Mouse (Mus musculus) lung, postnatal 10 days (tissue): ENCODE measurements around the gene Nebl.
A peak's percentile ranks its signal among the peaks of the same experiment; 100 is the strongest.
"Not testable (repeated sequence)": the region's sequence is repeated elsewhere in the genome, so short reads cannot be mapped to it uniquely, and the experiment has no call there.

Experiments
- DNase-seq: peaks from one replicate; pipeline ENCODE4 v3.0.0; 2021

Gene Nebl

DNA sequence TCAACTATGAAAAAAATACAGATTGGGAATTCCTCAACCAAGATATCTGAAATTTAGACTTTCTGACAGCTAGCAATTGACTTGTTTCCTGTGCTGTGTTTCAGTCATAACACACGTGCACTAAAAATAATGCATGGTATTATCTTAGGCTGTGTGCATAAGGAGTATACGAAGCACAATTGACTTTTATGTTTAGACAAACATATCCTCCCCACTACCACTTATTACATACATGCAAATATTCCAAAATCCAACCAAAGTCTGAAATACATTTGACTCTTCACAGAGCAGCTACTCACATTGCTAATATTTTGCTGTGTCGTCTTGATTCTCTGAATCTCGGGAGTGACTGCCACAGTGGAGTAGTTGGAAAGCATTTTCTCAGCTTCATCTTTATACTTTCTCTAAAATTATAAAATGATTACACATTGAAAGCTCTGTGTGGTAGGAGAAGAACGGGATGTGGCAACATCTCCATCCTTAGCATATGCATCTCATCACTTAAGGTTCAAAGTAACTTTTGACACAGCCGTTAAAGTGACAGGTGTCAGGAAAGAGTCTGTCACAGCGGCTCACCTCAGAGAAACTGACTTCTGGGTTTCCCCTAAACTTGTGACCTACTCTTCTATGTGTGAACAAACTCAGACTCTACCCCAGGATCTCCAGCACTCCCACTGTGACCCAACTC, 340.6 kb downstream of the Nebl start:
- DNase-seq: no peak

DNA sequence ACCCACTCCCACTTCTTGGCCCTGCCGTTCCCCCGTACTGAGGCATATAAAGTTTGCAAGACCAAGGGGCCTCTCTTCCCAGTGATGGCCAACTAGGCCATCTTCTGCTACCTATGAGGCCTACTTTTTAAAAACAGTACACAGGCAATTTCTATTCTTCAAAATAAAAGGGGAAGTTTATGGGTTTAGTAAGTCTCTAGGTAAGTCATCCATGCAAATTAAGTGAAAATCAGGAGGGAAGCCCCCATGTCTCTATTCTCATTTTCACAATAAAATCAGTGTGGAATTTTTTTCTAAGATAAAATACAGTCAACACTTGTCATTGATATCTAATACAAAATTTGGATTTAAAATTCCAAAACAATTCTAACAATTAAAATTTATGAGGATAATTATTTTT, 341.4 kb downstream of the Nebl start:
- DNase-seq: no peak

DNA sequence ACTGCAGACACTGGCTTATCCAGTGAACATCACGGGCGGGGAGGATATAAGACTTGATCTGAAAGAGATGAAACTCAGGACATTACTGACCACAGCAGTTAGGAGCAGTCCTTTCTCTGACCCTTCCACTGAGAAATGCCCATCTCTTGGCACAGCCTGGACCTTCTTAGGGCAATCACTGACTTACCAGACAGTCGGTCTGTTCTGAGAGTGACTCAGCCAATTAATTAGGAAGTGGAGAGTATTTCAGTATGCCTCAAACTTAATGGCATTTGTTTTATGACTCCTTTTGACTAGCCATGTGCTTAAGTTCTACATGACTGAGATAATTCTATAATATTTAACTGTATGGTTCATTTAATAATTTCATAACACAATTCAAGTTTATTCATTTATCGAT, 341.9 kb downstream of the Nebl start:
- no peak for DNase-seq

DNA sequence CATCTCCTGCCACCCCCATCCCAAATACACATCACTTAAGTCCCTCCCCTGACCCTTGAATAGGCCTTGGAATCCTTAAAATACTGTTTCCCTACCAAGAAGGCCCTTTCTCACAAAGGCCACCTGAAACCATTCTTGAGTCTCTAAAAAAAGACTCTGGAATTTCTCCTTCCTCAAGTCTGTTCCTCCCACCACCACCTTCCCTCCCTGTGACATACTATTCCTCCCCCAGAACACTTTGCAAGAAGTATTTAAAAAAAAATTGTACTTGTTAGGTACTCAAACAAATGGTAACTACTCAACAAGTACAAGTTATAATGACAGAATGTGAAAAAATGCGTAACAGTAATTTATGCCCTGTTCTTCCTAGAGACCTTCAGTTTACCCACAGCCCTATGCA, 349.0 kb downstream of the Nebl start:
- DNase-seq: no peak

DNA sequence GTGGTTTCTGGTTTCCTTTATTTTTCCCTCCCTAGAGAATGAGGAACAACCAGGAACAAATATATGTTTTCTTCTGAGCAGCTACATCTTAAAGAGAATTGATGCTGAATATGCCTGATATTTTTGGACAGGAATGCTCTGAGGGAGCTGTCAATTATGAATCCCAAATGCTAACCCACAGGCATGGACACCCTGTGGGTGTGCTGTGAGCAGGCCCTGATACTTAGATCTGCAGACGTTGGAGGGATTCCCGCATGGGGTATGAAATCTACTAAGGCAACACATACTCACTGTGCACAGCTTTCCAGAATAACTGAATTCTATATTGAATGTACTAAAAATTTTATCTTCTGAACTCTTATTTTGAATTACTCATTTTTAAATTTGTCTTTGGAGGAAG, 355.3 kb downstream of the Nebl start:
- no peak for DNase-seq

DNA sequence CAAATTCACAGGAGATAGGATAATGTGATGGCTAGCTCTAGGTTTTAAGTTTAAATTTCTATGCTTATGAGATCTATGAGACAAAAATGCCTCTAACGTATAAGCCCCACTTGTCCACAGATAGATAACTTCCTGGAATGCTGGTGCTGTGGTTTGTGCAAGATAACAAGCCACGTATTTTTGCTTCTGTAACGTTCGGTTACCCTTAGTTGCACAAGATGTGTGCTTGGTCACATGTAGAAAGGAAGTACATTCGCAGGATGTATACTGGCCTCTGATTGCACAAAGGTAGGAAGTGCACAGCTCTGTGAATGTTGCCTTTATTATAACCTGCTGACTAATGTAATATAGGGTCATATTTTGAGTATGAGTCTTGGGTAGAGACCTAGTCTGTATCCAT, 365.6 kb downstream of the Nebl start:
- DNase-seq: no peak

DNA sequence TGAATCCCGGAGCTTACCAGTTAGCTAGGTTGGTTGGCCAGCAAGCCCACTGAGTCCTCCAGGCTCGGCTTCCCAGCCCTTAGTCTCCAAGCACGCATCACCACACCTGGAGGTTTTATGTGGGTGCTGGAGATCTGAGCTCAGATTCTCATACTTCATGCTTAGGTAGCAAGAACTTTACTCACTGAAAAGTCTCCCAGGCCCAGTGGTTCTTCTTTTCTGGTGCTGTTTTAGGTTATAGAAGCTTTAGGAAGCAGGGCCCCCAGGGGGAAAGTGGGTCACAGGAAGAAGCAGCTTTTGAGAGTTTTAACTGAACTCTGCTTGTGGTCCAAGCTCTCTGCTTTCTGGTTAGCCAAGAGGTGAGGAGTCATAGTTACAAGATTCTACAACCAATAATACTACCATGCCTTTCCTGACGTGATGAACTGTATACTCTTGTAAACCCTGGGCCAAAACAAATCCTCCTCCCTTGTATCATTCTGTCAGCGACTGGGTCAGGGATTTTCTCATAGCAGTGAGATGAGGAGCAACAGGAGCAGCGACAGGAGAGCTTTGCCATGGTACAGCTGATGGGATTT, 366.2 kb downstream of the Nebl start:
- no peak for DNase-seq

DNA sequence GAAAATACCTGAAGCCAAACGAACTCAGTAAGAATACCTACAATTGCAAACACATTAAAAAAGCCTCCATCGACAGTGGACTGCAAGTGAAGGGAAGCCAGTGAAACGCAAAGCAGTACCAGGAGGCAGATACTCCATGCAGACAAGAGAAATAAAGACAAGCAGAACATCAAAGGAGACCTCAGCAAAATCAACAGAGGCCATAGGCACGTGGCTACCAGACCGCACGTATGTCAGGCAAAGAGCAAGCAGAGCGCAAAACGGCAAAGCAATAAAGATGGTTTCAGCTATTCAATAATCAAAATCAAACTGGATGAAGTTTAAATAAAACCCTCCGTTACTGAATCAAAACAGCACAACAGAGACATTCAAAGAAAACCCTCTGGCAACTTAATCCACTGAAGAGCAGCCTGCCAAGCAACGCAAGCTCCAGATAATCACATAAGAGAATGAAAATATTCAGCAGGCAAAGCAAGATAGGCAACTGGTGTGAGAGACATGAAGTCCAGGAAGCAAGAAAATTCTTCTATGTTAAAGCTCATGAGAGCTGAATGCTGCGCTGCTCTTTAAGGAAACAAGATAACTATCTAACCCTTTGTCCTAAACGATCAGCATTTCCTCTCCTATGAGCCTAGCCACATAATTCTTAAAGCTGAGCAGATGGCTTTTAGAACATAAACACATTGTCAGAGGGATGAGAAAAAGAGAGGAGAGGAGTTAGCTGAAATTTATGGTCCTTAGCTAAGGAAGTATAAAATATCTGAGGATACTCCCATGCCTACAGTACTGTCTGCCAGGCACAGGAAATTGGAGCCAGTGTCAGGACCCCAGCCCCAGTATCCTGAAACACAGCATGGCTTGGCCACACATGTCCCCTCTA, 367.7 kb downstream of the Nebl start:
- DNase-seq: no peak

DNA sequence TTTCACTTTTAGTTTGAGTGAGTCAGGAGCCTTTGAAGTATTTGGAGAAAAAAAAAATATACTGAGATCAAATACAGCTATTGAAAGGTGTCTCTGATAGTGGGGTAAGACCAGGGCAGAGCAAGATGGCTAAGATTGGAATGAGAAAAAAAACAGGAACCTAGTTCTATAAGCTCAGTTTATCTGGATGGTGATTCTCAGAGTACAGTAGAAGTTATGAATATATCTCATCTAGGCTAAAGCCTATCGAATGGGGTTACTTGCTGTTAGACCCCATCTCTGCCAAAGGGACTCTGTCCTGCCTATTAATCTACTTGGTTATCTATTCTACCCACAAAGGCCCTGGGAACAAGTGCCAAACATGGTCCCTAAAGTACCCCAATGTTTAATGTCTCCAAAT, 369.1 kb downstream of the Nebl start:
- DNase-seq: no peak

DNA sequence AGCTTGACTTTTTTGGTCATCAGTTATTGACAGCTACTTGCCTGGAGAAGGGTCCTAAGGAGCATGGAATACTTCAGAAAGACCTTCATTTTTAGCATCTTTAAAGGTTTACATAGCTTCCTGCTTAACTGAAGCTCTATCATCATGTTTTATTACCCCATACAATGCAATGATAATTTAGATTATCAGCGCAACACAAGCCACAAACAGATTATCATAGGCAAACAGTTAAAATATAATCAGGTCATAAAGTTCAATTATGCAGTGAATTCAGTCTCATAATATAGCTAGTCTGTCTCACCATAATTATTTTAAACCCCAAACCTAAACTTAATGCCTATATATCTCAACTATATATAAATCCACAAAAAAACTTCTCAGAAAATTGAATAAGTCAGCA, 386.6 kb downstream of the Nebl start:
- no peak for DNase-seq

DNA sequence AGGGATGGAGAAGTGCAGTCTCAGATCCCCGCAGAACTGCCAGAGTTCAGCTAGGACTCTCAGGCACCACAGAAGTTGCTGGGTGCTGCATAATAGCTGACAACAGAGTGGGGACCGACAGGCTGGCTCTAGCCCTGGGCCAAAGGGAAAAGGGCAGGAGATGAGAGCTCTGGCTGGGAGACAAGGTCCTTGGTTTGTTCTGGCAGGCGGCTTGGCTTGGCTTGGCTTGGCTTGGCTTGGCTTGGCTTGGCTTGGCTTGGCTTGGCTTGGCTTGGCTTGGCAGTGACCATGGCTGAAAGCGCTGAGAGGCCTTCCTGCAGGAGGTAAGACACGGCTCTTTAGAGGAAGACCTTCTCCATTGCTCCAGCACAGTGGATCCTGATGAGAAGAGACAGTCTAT, 395.8 kb downstream of the Nebl start:
- no peak for DNase-seq

DNA sequence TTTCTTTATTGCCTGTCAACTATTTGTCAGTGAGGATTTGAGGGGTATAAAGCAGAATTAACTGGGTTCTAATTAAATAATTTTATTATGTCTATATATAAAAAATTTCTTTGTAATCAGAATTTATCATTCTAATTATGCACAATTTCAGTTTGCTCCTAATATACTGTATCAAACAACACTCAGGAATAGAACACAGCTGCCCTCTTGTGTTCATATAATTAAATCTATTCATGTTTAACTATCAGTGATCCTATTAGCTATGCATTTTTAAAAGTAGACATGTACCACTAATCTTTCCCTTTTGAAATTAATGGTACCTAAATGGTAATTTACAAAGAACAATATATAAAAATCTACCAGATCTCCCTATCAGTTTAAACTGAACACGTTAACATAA, 404.7 kb downstream of the Nebl start:
- no peak for DNase-seq

DNA sequence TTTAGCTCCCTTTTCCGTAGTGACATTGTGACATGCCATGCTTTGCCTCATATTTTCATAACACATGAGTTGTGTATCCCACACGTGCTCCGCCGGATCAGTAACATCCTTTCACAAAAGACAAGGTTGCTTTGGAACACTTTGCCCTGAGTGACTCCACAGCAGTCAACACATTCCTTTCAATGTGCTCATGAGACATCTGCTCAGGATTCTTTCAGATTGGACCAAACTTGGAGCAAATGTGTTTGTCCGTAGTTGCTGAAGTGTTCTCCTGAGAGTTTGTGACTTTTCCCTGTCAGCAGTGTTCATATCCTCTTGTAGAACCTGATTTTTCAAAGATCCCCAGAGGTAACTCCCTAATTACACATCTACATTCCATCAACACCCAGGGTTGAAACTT, 414.4 kb downstream of the Nebl start:
- peak; percentile 55 for DNase-seq

DNA sequence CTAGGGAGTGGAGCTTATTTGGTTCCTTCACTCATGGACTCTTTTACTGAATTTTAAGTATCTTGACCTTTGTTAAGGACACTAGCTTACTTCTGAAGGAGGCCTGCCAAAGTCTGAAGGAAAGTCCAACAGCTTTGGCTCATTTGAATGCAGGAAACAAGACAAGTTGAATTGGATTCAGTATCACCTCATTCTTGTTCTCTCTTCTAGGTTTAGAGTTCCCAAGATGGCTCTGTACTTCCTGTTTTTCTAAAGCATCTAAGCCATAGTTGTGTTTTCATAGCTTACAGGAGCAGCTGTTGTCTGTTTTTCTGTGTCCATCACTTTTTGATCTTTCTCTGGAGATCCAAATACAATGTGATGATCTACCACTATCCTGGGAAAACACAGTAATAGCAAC, 429.9 kb downstream of the Nebl start:
- peak; percentile 19 for DNase-seq

DNA sequence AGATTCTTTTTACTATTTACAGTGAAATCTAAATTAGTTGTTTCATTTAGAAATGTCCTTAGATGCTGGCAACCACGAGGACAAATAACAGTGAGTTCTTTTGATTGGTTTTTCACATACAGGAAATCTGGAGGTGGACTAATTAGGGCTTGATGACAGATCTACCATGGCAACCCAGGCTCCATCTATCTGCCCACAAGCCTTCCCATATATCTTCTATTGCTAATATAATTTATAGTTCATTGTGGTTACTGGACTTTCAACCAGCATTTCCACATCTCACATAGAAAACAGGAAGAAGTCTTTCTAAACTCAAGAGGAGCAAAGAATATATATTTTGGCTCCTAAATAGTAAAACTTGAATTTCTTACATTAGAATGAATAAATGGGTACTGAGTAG, 433.8 kb downstream of the Nebl start:
- no peak for DNase-seq

DNA sequence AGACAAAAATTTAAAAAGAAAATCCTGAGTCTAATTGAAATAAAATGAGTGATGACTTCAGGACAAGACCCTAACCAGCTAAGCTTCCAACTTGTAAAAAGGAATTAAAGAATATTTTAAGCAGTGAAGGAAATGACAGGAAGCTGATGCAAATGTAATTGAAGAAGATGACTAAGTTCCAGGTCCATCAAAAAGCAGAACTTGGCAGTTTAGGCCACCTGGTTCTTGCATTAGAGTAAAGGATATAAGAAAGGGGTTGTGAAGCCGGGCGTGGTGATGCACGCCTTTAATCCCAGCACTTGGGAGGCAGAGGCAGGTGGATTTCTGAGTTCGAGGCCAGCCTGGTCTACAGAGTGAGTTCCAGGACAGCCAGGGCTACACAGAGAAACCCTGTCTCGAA, 436.0 kb downstream of the Nebl start:
- DNase-seq: not testable (repeated sequence)
